Mouse (Mus musculus) urinary bladder, postnatal 10 days (tissue): Measurements from ENCODE around the gene Gm20479.

ENCODE experiments used
- DNase-seq: peaks from one replicate; pipeline ENCODE4 v3.0.0; 2022; ENCODE audit warnings: low spot score

Gm20479 gene

DNA sequence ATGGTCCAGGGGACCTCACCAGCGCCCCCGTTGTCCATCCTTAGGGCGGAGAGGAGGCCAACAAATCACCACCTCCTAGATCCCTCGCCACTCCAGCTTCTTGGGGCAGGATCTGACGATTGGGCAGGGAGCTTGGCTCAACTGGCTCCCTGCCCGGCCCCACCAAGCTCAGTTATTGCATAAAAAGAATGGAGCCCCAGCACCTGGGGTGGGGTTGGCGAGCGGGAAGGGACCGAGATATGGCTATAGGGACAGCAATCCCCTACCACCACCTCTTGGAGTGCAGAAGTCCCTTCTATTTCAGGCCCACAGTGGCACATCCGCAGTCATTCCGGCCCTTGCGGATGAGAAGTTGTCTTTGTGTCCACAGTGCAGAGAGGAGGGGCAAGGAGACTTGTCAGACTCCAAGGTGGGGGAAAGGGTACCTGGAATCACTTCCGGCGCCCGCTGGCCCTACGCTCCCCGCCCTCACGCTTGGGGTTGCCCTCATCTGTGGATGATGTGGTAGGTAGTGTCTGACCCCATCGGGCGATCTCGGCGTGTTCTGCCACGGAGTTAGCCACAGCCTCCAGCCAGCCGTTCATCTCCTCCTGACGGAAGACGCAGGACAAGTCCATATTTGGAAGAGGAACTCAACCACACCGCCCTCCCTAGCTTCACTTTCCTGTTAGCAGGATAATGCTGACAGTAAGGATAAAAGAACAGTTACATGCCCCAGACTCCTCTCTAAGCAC lies at the start of gene Gm20479:
Gene Gm20479 (minus strand): TSS at position 559 of the 734 bp plus-strand sequence.
- no peak for DNase-seq

DNA sequence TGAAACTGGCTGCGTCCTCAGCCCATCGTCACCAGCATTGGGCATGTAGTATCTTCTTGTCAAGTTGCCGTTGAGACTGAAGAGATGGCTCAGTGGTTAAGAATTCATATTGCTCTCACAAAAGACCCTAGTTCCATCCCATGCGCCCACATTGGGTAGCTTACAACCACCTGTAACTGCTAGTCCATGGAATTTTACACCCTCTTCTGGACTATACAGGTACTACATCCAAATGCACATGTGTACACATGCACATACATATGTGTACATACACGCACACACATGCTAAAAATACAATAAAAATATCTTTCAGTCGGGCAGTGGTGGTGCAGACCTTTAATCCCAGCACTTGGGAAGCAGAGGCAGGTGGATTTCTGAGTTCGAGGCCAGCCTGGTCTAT lies 49.3 kb upstream of the Gm20479 start:
- DNase-seq: no peak

DNA sequence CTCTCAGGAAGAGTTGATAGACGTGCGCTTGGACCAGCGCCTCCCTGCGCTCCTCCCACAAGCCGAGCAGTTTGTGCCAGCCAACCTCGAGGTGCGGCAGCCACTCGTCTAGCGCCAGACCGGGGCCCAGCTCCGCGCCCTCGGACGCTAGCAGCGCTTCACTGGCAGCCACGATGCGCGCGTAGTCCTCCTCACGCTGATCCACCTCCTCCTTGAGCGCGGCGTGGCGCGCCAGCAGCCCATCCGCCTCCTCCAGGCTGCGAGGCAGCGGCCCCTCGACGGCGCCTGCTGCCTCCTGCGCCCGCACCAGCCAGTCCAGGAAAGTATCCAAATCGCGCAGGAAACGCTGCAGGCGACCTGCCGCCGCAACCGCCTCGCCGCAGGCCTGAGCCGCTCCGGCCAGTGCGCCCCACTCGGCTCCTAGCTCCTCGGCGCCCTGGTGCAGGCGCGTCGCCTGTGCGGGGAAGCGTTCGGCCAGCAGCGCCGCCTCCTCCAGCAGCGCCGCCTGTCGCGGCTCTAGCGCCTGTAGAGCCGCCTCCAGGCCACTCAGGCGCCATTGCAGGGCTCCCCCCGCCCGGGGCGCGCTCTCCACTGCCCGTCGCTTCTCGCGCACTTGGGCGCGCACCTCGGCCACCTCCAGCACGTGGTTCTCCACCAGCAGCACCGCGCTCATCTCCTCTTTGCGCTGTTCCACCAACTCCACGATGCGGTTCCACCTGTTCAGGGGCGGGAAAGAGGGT lies 47.2 kb upstream of the Gm20479 start:
- DNase-seq: no peak

DNA sequence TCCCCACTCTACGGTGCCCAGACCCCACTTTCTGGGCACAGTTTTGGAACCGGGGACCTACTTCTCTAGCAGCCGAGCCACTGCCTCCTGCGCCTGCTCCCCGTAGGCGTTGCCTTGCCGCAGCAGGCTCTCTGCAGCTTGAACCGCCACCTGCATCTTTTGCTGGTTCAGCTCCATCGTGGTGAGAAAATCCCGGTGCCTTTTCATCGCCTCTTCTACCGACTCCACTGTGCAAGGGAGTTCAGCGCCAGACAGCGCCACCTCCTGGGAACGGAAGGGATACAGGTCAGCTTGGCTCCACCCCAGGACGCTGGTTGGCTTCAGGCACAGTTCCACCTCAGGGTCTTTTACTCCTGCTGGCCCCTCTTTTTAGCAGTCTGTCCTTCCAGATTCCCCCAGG lies 45.5 kb upstream of the Gm20479 start:
- no peak for DNase-seq

DNA sequence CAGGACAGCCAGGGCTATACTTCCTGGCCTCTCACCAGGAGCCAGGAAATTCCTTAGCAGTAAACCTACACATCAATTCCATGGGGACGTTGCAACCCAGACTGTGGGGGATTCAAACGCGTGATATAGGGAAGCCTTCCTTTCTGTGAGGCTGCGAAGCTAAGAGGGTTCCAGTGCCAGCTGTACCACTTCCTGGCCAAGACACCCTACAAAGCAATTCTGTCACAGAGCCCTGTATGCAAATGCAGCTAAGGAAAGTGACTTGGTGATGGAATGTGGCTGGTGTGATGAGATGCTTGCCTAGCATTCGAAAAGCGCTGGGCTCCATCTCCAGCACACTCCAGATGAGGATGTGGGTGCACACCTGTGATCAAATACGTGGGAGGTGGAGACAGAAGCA lies 43.3 kb upstream of the Gm20479 start:
- no peak for DNase-seq

DNA sequence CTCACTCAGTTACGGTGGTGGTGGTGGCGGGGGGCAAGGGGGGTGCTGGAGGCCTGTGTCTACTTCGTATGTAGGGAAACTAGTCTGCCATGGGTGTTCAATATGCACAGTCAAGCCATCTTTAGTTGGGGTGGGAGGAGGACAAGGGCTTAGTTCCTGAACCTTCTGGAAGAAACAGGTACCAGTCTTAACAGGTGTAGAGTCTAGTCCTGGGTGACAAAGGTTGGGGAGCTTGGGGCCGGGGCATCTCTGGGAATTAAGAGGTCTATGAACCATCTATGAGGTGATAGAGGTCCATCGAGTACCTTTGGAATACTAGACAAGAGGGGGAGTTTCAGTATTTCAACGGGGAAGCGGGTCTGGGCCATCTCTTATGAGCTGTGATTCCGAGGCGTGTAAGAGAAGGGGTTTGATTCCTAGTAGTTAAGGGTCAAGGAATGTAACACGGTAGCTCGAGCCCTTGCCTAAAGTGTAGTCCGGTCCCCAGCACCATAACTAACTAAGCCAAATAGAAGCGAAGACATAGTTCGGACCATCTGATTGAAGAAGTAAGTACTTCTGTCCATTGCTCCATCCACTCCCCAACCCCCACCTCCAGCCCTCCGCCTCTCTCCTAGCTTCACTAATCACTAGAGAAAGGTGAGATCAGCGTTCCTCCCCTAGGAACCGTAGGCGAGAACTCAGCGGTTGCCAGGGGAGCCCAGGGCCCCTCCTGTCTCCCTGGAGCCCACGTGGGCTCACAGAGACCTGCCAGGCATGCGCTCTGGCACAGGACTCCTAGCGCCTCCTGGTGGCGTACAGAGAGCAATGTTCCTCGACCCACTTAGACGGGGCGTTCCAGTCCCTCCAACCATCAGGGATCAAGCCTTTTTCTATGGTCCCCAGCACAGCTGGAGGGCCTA lies 40.1 kb upstream of the Gm20479 start:
- no peak for DNase-seq

DNA sequence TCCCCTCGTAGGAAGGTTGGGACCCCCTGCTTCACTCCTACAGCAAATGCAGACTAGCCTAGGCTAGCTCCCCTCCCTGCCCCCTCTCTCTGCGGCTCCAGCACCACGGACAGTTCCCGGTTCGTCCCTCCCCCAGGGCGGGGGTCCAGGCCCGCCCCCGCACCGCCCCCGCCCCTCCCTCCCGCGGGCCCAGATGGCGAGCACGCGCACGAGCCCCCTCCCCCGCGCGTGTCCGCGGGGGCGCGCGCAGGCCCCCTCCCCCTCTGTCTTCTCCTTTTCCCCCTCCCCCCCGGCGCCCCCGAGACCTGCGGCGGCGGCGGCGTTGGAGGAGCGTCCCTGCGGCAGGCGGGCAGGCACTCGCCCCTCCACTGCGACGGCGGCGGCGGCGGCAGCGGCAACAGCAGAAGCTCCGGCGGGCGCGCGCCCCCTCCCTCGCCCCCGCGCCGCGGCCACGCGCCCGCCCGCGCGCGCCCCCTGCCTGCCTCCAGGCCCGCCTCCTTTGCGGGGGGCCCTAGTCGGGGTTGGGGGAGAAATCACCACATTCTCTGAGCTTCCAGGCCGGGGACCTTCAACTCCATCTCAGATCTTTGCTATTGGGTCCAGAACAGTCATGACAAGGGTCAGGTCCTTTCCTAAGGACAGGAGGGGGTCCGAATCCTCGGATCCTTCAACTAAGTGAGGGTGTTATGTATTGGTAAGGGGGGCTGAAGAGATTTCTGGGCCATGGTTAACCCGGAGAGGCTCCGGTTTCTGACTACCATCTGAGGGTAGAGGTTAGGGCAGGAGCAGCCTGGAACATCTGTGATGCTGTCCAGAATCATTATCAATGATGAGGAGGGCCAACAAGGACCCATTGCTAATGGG lies 39.2 kb upstream of the Gm20479 start:
- no peak for DNase-seq

DNA sequence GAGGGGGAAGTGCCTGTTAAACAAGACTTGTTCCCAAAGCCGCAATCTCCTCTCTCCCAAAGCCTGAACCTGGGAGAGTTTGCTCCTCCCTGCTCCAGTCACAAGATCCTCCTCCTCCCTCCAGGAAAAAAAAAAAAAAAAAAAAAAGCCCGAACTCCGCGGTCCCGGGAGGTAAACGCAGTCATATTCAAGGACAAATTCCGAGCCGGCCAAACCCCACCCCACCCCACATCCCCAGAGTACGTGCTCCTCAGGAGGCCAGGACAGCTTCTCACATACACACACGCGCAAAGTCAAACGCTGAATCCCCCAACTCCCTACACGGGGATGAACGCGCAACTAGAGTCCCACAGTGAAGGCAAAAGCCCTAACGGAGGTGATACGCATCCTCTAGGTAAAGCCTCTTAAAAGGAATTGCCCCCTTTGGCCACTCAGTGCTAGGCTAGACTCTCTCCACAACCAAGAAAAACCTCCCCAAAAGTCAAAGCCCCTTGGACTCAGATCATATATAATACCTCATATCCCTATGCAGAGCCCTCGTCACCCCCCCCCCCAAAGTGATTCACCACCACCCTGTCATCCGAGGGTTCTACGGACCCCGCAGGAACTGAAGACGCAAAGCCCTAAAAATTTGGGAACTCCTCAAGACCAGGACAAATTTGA lies 38.4 kb upstream of the Gm20479 start:
- no peak for DNase-seq

DNA sequence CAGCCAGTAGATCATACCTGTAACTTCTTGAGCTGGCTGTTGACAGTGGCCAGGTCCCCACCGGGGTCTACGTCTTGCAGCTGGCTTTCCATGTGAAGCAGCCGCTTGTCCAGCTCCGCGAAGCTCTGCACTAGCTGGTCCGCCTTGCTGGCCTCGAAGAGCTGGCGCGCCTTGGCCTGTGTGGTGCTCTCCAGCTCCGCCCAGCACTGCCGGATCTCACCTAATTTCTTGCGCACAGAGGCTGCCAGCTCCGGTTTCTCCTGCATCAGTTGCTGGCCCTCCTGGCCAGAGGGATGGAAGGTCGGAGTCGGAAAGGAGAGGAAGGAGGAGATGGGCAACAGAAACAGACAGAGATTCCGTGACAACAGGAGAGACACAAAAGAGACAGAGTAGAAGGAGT lies 34.2 kb upstream of the Gm20479 start:
- DNase-seq: no peak

DNA sequence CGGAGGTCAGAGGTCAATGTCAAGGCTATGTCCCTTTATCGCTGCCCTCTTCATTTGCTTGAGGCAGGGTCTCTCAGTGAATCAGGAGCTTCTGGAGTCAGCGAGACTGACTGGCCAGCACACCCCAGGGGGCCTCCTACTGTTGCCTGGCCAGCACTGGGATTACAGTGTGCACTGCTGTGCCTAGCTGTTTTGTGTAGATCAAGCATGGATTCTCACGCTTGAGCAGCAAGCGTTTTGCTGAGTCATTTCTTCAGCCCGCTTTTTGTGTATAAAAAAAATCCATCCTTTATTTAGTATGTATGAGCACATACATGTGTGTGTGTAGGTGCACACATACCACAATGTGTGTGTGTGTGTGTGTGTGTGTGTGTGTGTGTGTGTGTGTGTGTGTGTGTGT lies 32.0 kb upstream of the Gm20479 start:
- no peak for DNase-seq

DNA sequence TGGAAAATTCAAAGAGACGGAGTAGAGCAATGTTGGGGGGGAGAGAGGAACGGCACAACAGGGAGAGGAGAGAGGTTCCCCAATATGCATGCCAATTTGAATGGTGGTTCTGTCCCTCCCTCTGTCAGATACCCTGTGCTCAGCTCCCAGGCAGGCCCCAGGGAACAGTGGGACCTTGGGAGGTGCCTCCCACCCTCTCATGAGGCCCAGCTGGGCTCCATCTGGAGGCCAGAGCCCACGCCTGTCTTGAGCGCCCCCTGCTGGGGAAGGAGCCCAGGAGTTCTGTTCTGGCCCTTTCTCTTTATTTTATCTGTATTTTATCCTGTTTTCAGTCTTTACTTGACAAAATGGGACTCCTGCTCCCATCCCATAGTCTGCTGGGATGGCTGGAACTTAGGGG lies 27.5 kb upstream of the Gm20479 start:
- DNase-seq: no peak

DNA sequence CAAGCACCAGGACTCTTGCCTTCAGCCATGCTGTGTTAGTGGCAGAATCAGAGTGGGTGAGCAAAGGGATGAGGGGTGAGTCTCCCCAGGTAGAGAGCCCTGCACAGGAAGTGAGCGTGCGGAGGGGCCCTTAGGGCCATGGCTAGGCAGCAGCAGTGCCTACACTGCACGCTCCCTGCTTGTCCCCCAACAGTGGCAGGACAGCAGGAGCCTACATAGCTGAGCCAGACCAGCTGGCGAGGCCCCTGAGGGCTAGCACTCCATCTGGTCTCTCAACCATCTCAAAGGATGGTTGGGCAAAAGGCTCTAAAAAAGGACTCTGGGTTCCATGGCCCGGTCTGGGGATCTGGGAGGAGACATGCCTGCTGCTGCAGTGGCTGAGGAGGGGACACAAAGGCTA lies 26.9 kb upstream of the Gm20479 start:
- no peak for DNase-seq

DNA sequence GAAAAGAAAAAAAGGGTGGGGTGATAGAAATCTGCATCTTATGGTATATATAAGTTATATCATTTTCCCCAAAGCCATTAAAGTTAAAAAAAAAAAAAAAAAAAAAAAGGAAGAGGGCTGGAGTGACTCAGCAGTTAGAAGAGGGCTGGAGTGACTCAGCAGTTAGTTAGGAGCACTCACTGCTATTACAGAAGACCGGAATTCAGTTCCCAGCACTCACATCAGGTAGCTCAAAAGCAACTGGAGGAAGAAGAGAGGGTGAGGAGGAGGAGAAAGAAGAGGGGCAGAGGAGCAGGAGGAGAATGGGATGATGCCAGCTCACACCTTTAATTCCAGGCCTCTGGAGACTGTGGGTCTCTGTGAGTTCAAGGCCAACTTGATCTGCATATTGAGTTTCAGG lies 26.0 kb upstream of the Gm20479 start:
- DNase-seq: no peak

DNA sequence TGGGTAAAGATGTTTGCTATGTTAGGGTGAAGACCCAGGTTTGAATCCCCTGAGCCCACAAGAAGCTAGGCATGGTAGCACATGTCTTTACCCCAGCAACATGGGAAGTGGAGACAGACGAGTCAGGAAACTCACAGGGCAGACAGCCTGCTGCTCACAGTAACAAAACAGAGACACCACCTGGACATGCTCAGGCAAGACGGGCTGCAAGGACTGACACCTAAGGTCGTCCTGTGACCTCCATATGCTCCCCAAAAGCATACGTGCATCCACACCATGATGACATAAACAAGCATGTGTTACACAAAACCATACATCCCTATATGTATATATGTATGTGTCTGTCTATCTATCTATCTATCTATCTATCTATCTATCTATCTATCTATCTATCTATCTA lies 24.3 kb upstream of the Gm20479 start:
- DNase-seq: no peak

DNA sequence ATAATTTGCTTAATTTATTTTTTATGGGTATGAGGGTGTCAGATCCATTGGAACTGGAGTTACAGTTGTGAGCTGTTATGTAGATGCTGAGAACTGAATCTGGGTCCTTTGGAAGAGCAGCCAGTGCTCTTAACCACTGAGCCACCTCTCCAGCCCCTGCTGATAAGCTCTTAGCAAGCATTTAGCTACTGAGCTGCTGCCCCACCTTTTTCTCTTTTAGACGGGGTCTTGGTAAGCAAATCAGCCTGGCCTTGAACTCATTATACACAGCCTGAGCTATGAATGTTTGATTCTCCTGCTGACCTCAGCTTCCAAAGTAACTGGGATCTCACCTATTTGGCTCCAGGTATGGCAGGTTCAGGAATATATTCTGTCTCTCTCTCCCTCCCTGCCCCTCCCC lies 23.8 kb upstream of the Gm20479 start:
- DNase-seq: no peak

DNA sequence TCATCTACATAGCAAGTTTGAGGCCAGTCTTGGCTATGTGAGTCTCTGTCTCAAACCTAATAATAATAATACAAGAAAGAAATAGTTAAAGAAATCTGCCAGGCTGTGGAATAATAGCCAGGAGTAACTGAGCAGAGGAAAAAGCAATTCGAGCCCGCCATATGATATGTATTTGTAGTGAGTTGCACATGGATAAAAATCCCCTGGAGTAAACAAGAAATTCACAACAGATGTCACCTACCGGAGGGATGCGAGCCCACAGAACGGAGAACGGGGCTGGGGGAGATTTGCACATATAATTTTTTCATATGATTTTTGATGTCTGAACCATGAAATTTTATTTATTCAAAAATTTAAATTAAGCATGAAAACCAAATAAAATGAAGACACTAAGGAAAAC lies 22.6 kb upstream of the Gm20479 start:
- no peak for DNase-seq

DNA sequence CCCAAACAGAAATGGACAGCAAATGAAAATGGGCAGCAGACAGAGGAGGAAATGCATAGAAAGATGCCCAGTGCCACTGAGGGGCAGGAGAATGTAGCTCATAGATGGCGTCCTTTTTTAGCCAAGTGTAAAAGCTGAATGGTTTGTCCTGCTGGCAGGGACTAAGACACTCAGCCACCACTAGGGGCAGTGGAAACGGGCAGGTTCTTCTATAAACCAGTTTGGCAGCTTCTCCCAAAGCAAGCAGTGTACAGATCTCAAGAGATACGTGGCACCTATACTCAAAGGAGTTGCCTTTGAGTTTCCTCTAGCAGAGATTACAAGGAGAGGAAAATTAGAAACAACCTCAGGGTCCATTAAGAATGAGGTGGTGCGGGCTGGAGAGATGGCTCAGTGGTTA lies 21.2 kb upstream of the Gm20479 start:
- no peak for DNase-seq

DNA sequence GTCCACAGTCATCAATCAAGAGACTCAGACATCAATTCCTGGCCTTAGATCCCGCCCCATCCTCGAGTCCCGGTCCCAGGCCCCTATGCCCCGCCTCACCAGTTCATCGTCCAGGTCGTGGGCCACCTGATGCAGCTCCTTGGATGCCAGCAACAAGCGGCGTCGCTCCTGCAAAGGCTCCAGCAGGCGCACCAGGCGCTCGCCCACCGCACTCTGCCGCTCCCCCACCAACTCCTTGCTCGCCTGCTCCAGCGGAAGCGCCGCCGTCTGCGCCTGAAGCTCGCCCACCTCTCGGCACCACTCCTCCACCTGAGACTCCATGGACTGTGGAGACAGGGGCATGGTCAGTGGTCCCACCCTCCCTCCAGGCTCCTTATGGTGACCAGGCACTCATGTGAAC lies 18.1 kb upstream of the Gm20479 start:
- no peak for DNase-seq

DNA sequence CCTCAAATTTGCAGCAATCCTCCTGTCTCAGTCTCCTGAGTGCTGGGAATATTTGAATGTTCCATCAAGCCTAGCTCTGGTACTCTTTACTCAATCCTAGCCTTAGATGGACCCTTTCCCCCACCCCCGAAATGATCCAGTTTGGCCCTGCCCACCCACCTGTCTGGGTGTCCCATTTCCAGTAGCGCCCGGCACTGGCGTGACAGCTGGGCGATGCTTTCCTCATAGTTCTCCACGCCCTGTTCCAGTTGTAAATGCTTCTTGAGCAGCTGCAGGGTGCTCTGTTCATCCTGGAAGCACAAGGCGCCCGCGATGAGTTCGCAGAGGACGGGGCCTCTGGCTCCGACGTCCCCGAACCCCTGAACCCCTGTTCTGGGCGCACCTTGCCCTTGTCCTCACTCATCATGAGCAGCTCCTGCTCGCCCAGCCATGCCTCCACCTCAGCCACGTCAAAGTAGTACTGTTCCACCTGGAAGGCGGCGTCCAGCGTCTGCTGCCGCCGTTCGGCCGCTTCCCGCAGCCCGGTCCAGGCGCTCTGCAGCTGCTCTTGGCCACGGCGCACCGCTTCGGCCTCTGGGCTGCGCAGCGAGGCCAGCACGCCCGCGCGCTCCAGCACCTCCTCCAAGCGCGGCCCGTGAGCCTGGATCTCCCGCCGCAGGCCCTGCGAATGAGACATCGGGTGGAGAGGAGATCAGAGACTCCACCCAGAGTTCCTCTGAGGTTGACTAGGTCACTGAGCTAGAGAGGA lies 14.7 kb upstream of the Gm20479 start:
- DNase-seq: no peak

DNA sequence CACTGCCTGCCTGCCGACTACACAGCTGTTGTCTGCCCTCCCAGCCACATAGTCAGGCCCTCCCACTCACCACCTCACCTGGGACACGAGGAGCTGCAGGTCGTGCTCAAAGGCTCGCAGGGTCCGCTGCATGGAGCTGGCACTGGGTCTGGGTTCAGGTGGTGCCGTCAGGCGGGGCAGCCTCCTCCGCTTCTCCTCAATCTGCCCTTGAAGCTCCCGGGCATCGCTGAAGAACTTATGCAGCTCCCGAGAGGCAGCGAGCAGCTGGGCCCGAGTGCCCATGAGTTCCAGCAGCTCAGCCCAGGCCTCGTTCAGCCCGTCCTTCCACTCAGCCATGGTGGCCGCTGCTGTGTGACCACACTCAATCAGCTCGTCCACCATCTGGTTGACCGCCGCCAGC lies 11.9 kb upstream of the Gm20479 start:
- no peak for DNase-seq

DNA sequence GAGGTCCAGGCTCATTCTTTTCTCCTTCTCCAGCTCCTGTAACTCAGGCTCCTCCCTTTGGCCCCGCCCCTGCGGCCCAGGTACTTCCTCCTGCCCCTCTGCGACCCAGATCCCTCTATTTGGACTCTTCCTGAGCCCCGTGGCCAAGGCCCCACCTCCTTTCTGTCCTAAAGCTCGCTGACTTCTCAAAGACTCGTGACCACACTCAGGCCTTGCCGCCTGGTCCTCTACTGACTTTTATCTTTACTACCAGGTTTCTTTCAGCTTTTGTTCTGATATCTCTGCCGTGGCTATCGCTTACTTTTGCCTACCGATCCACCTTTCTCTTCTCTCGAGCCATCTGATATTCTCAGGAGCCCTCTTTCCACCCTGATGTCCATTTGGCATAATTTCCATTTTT lies 10.8 kb upstream of the Gm20479 start:
- no peak for DNase-seq
